Mouse (Mus musculus): Measurements from ENCODE around the gene Etv4. TPM values are rescaled to one million over a fixed set of nuclear protein-coding genes. Genes with fewer than 3 reads are reported as not detected.

Gene Etv4
- total RNA-seq, 4 experiments from 2014 or later: 1.1 to 1.9 (median 1.5) TPM

DNA sequence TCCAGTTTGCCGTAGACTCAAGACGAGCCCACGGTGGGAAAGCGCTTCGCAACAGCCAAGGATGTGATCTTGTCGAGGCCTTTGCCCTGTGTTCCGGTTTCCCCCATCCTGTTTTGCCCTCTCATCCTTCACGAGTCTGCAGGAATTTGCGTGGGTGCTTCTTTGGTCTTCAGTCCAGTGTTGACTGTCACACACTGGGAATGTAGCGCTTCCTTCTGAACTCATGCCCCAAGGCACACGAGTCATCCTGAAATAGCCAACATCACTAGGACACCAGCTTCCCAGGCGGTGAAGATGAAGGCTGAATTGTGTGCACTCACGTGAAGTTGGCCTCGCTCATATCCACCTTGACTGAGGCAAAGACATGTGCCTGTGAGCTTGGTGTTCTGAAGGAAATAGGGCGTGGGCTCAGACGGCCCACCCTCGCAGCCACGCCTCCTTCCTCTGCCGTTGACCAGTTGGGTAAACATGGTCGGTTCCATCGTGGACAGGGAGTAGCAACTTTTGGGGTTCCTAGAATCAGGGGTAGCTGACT, 65.1 kb downstream of the Etv4 start:
- no peak for DNase-seq (ENCODE audit: low spot score in 2 of 2)

Other genes starting within 250 kb of the Etv4 start
- under 1 TPM in 2 of 4 experiments, not detected in 2; 0.07 to 0.11 TPM for gene Brca1, start 233.4 kb downstream of the Etv4 start, total RNA-seq (2022)
- 10 to 100 TPM; 61.4 to 66.8 (median 65.4) TPM for gene Nbr1, start 233.2 kb downstream of the Etv4 start, total RNA-seq (2022)
- 1 to 10 TPM in 2 of 4 experiments, under 1 TPM in 2; 0.61 to 1.8 (median 1.0) TPM for gene Tmem106a, start 203.1 kb downstream of the Etv4 start, total RNA-seq (2022)
- not detected for gene Gm11634, start 186.1 kb downstream of the Etv4 start, total RNA-seq (2022)
- gene Rdm1, start 158.2 kb downstream of the Etv4 start, total RNA-seq (2022): 10 to 100 TPM; 29.7 to 40.5 (median 33.7) TPM
- gene Arl4d, start 119.8 kb downstream of the Etv4 start, total RNA-seq (2022): 10 to 100 TPM in 1 of 4 experiments, 1 to 10 TPM in 3; 4.6 to 10.2 (median 5.7) TPM
- gene Dhx8, start 52.5 kb downstream of the Etv4 start, total RNA-seq (2022): 10 to 100 TPM; 12.3 to 15.0 (median 13.6) TPM
- gene Meox1, start 109.0 kb upstream of the Etv4 start, total RNA-seq (2022): 1 to 10 TPM; 1.1 to 2.4 (median 1.8) TPM
- gene Sost, start 181.6 kb upstream of the Etv4 start, total RNA-seq (2022): not detected
- gene Cfap97d1, start 198.9 kb upstream of the Etv4 start, total RNA-seq (2022): not detected
- 100 to 1,000 TPM; 134 to 209 (median 172) TPM for gene Dusp3, start 201.6 kb upstream of the Etv4 start, total RNA-seq (2022)
- gene Mpp3, start 243.1 kb upstream of the Etv4 start, total RNA-seq (2022): 10 to 100 TPM; 12.9 to 17.9 (median 15.7) TPM

Measured in gastrocnemius, adult 8-10 months (tissue).